In genomic region chr1:184630695-184631475, GRCm38 (mm10) we compare ENCODE assay signal across 26 mouse cellular contexts.
DNase-seq lines count a peak whose midpoint lies in the region; ATAC-seq and TF ChIP-seq lines count a peak whose summit lies in the region.
"Had no signal": no experiment of that assay in that cellular context is flagged by ENCODE, and none has a peak within 500 bp of the region (broad histone marks: within the 10 kb centered on the region; RNA-seq: fewer than 3 reads in every experiment).

No protein-coding gene starts in this region.

- 72% methylated on average over 13 of the region's 13 CpGs for WGBS in heart, embryonic 12.5 days
- WGBS in heart, embryonic 11.5 days (ENCODE audit: insufficient replicate concordance): 79% methylated on average over 13 of the region's 13 CpGs
- WGBS in liver, embryonic 14.5 days (ENCODE audit: insufficient replicate concordance): 63% methylated on average over 13 of the region's 13 CpGs

- peak; percentile 41 for DNase-seq in NIH3T3 (ENCODE audit: low read depth)
- DNase-seq in liver, embryonic 14.5 days (ENCODE audit: low read depth in 3 of 3, low spot score in 3 of 3): no peak
- no peak for DNase-seq in right cerebral cortex, adult 18-20 months
- no peak for DNase-seq in yolk sac, embryonic 10.5 days (ENCODE audit: low spot score)
- no peak for DNase-seq in c-Kit-positive CD71-positive TER-119-positive erythroid progenitor cells, embryonic 14.5 days (ENCODE audit: low spot score)
- DNase-seq: adrenal gland, postnatal 25 days; cerebellum, adult 2 months; cerebellum, postnatal 36 days; gastrocnemius, adult 2 months; gastrocnemius, postnatal 36 days; kidney, adult 11 months; kidney, postnatal 36 days; right cerebral cortex, postnatal 25 days; thymus, postnatal 14 days had no signal

- no peaks in the 10 kb centered on the region for H3K9me3 ChIP-seq in heart, embryonic 12.5 days (replicated peaks)
- no peaks in the 10 kb centered on the region for H3K9me3 ChIP-seq in heart, embryonic 11.5 days (replicated peaks; ENCODE audit: control insufficient read depth, low read length)
- no peaks in the 10 kb centered on the region for H3K9me3 ChIP-seq in liver, embryonic 14.5 days (ENCODE audit: control insufficient read depth, low read length)
- H3K9me3 ChIP-seq: embryonic facial prominence, embryonic 12.5 days; hindbrain, embryonic 10.5 days; hindbrain, embryonic 15.5 days; midbrain, embryonic 13.5 days had no signal

- H3K4me2 ChIP-seq in heart, embryonic 12.5 days: no peak overlapping the region
- no peak overlapping the region for H3K4me2 ChIP-seq in heart, embryonic 11.5 days
- no peak overlapping the region; the same call in 1 of the 2 replicates for H3K4me2 ChIP-seq in liver, embryonic 14.5 days (ENCODE audit: low read depth)
- H3K4me2 ChIP-seq: embryonic facial prominence, embryonic 12.5 days; hindbrain, embryonic 15.5 days; midbrain, embryonic 13.5 days had no signal

- 0 out of 2 replicates have a peak, but pooled peaks cover 9% of the 10 kb centered on the region for H3K27me3 ChIP-seq in heart, embryonic 12.5 days (replicated peaks)
- no peaks in the 10 kb centered on the region for H3K27me3 ChIP-seq in heart, embryonic 11.5 days (ENCODE audit: control insufficient read depth, insufficient read depth, low read length)
- no peaks in the 10 kb centered on the region; the same call in 1 of the 2 replicates for H3K27me3 ChIP-seq in liver, embryonic 14.5 days (ENCODE audit: control insufficient read depth, insufficient read depth, low read length)
- H3K27me3 ChIP-seq: embryonic facial prominence, embryonic 12.5 days; hindbrain, embryonic 15.5 days; midbrain, embryonic 13.5 days had no signal

- no peaks in the 10 kb centered on the region for H3K36me3 ChIP-seq in heart, embryonic 12.5 days
- H3K36me3 ChIP-seq in heart, embryonic 11.5 days (ENCODE audit: control insufficient read depth, insufficient read depth, low read length): no peaks in the 10 kb centered on the region
- H3K36me3 ChIP-seq in liver, embryonic 14.5 days (replicated peaks; ENCODE audit: control insufficient read depth, insufficient read depth, low read depth): no peaks in the 10 kb centered on the region
- H3K36me3 ChIP-seq: embryonic facial prominence, embryonic 12.5 days; hindbrain, embryonic 10.5 days; hindbrain, embryonic 15.5 days; midbrain, embryonic 13.5 days had no signal

- TF ChIP-seq CTCF in liver, embryonic 14.5 days (IDR thresholded peaks at IDR 0.05; ENCODE audit: low read depth): no peak

- H3K4me3 ChIP-seq in heart, embryonic 12.5 days: no peak overlapping the region
- H3K4me3 ChIP-seq in heart, embryonic 11.5 days (ENCODE audit: low read depth, low read length): no peak overlapping the region
- H3K4me3 ChIP-seq in liver, embryonic 14.5 days (ENCODE audit: insufficient read depth in 1 of 2, low read depth in 2 of 2, low read length in 2 of 2): no peak overlapping the region
- H3K4me3 ChIP-seq: embryonic facial prominence, embryonic 12.5 days; gastrocnemius, adult 2 months; hindbrain, embryonic 10.5 days; hindbrain, embryonic 15.5 days; layer of hippocampus, adult 2 months; midbrain, embryonic 13.5 days had no signal

- peaks cover 24% of the 10 kb centered on the region for H3K4me1 ChIP-seq in heart, embryonic 12.5 days (replicated peaks)
- H3K4me1 ChIP-seq in heart, embryonic 11.5 days (ENCODE audit: control insufficient read depth, insufficient read depth, low read length): peaks cover 9% of the 10 kb centered on the region; the same call in 1 of the 2 replicates
- peaks cover 26 to 36% of the 10 kb centered on the region in 2 experiments for H3K4me1 ChIP-seq in liver, embryonic 14.5 days (replicated peaks; ENCODE audit: control insufficient read depth in 2 of 2, insufficient read depth in 2 of 2, low read length in 1 of 2)
- H3K4me1 ChIP-seq: embryonic facial prominence, embryonic 12.5 days; hindbrain, embryonic 15.5 days; midbrain, embryonic 13.5 days had no signal

- no peak for TF ChIP-seq EP300 in liver, embryonic 14.5 days (IDR thresholded peaks at IDR 0.05; ENCODE audit: low read depth)

- no peak overlapping the region for H3K9ac ChIP-seq in heart, embryonic 12.5 days
- H3K9ac ChIP-seq in heart, embryonic 11.5 days (ENCODE audit: low read depth, low read length): no peak overlapping the region
- H3K9ac ChIP-seq in liver, embryonic 14.5 days (replicated peaks): no peak overlapping the region
- H3K9ac ChIP-seq: embryonic facial prominence, embryonic 12.5 days; hindbrain, embryonic 15.5 days; midbrain, embryonic 13.5 days had no signal

- no peak overlapping the region for H3K27ac ChIP-seq in heart, embryonic 12.5 days (ENCODE audit: poor library complexity, severe bottlenecking)
- H3K27ac ChIP-seq in heart, embryonic 11.5 days (ENCODE audit: low read depth, low read length): no peak overlapping the region
- peak overlapping the region; percentile 48 for H3K27ac ChIP-seq in liver, embryonic 14.5 days
- H3K27ac ChIP-seq: embryonic facial prominence, embryonic 12.5 days; hindbrain, embryonic 10.5 days; hindbrain, embryonic 15.5 days; layer of hippocampus, adult 2 months; macrophage; midbrain, embryonic 13.5 days had no signal

- ATAC-seq in heart, embryonic 12.5 days (ENCODE audit: insufficient number of reproducible peaks, low FRiP score): peak; percentile 73
- no peak for ATAC-seq in heart, embryonic 11.5 days (replicated peaks; ENCODE audit: insufficient number of reproducible peaks, low FRiP score, low TSS enrichment)
- ATAC-seq in erythroid progenitor cell, adult 5-6 weeks (replicated peaks; ENCODE audit: low FRiP score, poor library complexity, severe bottlenecking): 0 out of 2 replicates have a peak, but pooled peaks have one; percentile 57
- peak; percentile 71 for ATAC-seq in liver, embryonic 14.5 days (ENCODE audit: insufficient read depth)
- ATAC-seq: forebrain, embryonic 16.5 days; inflammation-experienced regulatory T-cells, adult 6 months; lung, postnatal 0 days; midbrain, embryonic 13.5 days had no signal
